Mouse (Mus musculus): ENCODE results near the gene Camkk1. TPM values are rescaled to one million over a fixed set of nuclear protein-coding genes. Genes with fewer than 3 reads are reported as not detected.

Gene Camkk1
- total RNA-seq, 2 experiments from 2014 or later: 173 to 177 TPM

GRCm38 (mm10) chr11:72998771-72999170, 20.0 kb upstream of the Camkk1 start, which contains the start of gene P2rx1:
Gene P2rx1, plus strand, starts transcription at chr11:72999103.
- no peak within 1 kb of the TSS for H3K4me3 ChIP-seq
- no peak within 1 kb of the TSS for H3K27ac ChIP-seq
- peak; percentile 37 for TF ChIP-seq CTCF (conservative IDR thresholded peaks at IDR 0.05)
- no peak for DNase-seq (ENCODE audit: low spot score in 2 of 2)

GRCm38 (mm10) chr11:73001029-73001428, 17.8 kb upstream of the Camkk1 start:
- peak; percentile 89 for TF ChIP-seq CTCF (conservative IDR thresholded peaks at IDR 0.05)
- Histone ChIP-seq H3K27ac (no peak overlapping the region), H3K4me3 (no peak overlapping the region)
- peak; percentile 66 to 67 for DNase-seq (ENCODE audit: low spot score in 2 of 2)

- no peak overlapping the region for H3K27ac ChIP-seq
- peak; percentile 91 for TF ChIP-seq CTCF (conservative IDR thresholded peaks at IDR 0.05)
- H3K4me3 ChIP-seq: no peak overlapping the region
- DNase-seq (ENCODE audit: low spot score in 2 of 2): no peak
Observed at GRCm38 (mm10) chr11:73006377-73006776, 12.4 kb upstream of the Camkk1 start.

GRCm38 (mm10) chr11:73007113-73007512, 11.7 kb upstream of the Camkk1 start:
- no peak overlapping the region for H3K4me3 ChIP-seq
- no peak for DNase-seq (ENCODE audit: low spot score in 2 of 2)
- no peak for TF ChIP-seq CTCF (conservative IDR thresholded peaks at IDR 0.05)

GRCm38 (mm10) chr11:73007698-73008481, 10.9 kb upstream of the Camkk1 start:
- peak in 1 of 2 experiments; percentile 52 for DNase-seq (ENCODE audit: low spot score in 2 of 2)
- peak; percentile 95 for TF ChIP-seq CTCF (conservative IDR thresholded peaks at IDR 0.05)
- Histone ChIP-seq H3K27ac (no peak overlapping the region), H3K4me3 (no peak overlapping the region)

More at GRCm38 (mm10) chr11:73007113-73007512, 11.7 kb upstream of the Camkk1 start:
- no peak overlapping the region for H3K27ac ChIP-seq

GRCm38 (mm10) chr11:73008826-73009225, 10.0 kb upstream of the Camkk1 start:
- no peak for TF ChIP-seq CTCF (conservative IDR thresholded peaks at IDR 0.05)
- DNase-seq (ENCODE audit: low spot score in 2 of 2): no peak

GRCm38 (mm10) chr11:73009531-73010274, 9.1 kb upstream of the Camkk1 start:
- H3K4me3 ChIP-seq: no peak overlapping the region
- DNase-seq (ENCODE audit: low spot score in 2 of 2): no peak
- TF ChIP-seq CTCF (conservative IDR thresholded peaks at IDR 0.05): no peak
- H3K27ac ChIP-seq: no peak overlapping the region

More at GRCm38 (mm10) chr11:73008826-73009225, 10.0 kb upstream of the Camkk1 start:
- H3K4me3 ChIP-seq: no peak overlapping the region
- H3K27ac ChIP-seq: no peak overlapping the region

GRCm38 (mm10) chr11:73013981-73014380, 4.8 kb upstream of the Camkk1 start:
- no peak for DNase-seq (ENCODE audit: low spot score in 2 of 2)
- no peak overlapping the region for H3K4me3 ChIP-seq
- H3K27ac ChIP-seq: peak overlapping the region; percentile 93
- TF ChIP-seq CTCF (conservative IDR thresholded peaks at IDR 0.05): no peak

GRCm38 (mm10) chr11:73014831-73015344, 3.9 kb upstream of the Camkk1 start:
- no peak for TF ChIP-seq CTCF (conservative IDR thresholded peaks at IDR 0.05)
- H3K27ac ChIP-seq: peak overlapping the region; percentile 93

GRCm38 (mm10) chr11:73015391-73016102, 3.3 kb upstream of the Camkk1 start:
- DNase-seq (ENCODE audit: low spot score in 2 of 2): no peak
- H3K27ac ChIP-seq: peak overlapping the region; percentile 93
- no peak for TF ChIP-seq CTCF (conservative IDR thresholded peaks at IDR 0.05)
- no peak overlapping the region for H3K4me3 ChIP-seq

More at GRCm38 (mm10) chr11:73014831-73015344, 3.9 kb upstream of the Camkk1 start:
- peak; percentile 73 for DNase-seq (ENCODE audit: low spot score in 2 of 2)
- H3K4me3 ChIP-seq: no peak overlapping the region

- no peak for TF ChIP-seq CTCF (conservative IDR thresholded peaks at IDR 0.05)
- no peak overlapping the region for H3K4me3 ChIP-seq
- no peak for DNase-seq (ENCODE audit: low spot score in 2 of 2)
- peak overlapping the region; percentile 93 for H3K27ac ChIP-seq
Observed at GRCm38 (mm10) chr11:73016103-73016420, 2.7 kb upstream of the Camkk1 start.

GRCm38 (mm10) chr11:73019147-73019795, 463 bp downstream of the Camkk1 start:
- peak overlapping the region; percentile 96 for H3K4me3 ChIP-seq
- peak; percentile 79 to 81 for DNase-seq (ENCODE audit: low spot score in 2 of 2)
- no peak for TF ChIP-seq CTCF (conservative IDR thresholded peaks at IDR 0.05)
- peak overlapping the region; percentile 98 for H3K27ac ChIP-seq

Data from layer of hippocampus, adult 2 months (tissue).